Mouse (Mus musculus) G1E (cell line): ENCODE data around the gene Fabp7. TPM values are rescaled to one million over a fixed set of nuclear protein-coding genes. Genes with fewer than 3 reads are reported as not detected.

Source experiments
- ATAC-seq: 2 replicates; pipeline ENCODE4 v1.8.0; 2016; ENCODE audit warnings: mild to moderate bottlenecking; ENCODE audit not compliant: insufficient number of reproducible peaks, poor library complexity, low FRiP score, severe bottlenecking; ENCODE audit errors: extremely low read depth
- DNase-seq: peaks from one replicate; pipeline ENCODE4 v3.0.0; 2012; ENCODE audit warnings: low spot score
- H3K27me3 ChIP-seq: 2 replicates; pipeline ENCODE4 v1.6.1; 2012; ENCODE audit warnings: mild to moderate bottlenecking, low read length, inconsistent platforms; ENCODE audit not compliant: insufficient read depth
- H3K36me3 ChIP-seq: replicated peaks from 2 replicates; pipeline ENCODE3; 2012; ENCODE audit warnings: mild to moderate bottlenecking, inconsistent platforms
- H3K4me1 ChIP-seq: 2 replicates; pipeline ENCODE4 v1.6.1; 2012; ENCODE audit warnings: low read depth, low read length, inconsistent platforms, mixed read lengths; ENCODE audit not compliant: insufficient read depth
- H3K4me3 ChIP-seq: 2 replicates; pipeline ENCODE4 v1.5.1; 2012; ENCODE audit warnings: low read depth, mild to moderate bottlenecking, inconsistent platforms, low read length, moderate library complexity, mixed read lengths
- H3K9me3 ChIP-seq: replicated peaks from 2 replicates; pipeline ENCODE4 v1.6.1; 2012; ENCODE audit warnings: inconsistent platforms
- CTCF ChIP-seq: IDR thresholded peaks from 2 replicates; pipeline ENCODE4 v1.5.1; 2012; ENCODE audit warnings: low read depth, low read length, inconsistent platforms, mixed read lengths
- GATA1 ChIP-seq: IDR thresholded peaks from 2 replicates; pipeline ENCODE4 v1.6.1; 2012; ENCODE audit warnings: borderline replicate concordance, low read length, inconsistent platforms, mixed read lengths
- GATA2 ChIP-seq: IDR thresholded peaks from 2 replicates; pipeline ENCODE4 v1.6.1; 2012; ENCODE audit warnings: low read depth, low read length, inconsistent platforms, borderline replicate concordance
- POLR2AphosphoS5 ChIP-seq: IDR thresholded peaks from 2 replicates; pipeline ENCODE4 v1.6.1; 2012; ENCODE audit warnings: low read depth, low read length, inconsistent platforms; ENCODE audit not compliant: insufficient replicate concordance
- TAL1 ChIP-seq: conservative IDR thresholded peaks from 2 replicates; pipeline ENCODE4 v1.6.1; 2012; ENCODE audit warnings: low read depth, low read length, inconsistent platforms, mixed read lengths
- polyA plus RNA-seq: library from polyadenylated mRNA; stranded (reverse); fragments of >175 nt; gene quantifications from 2 replicates; pipeline ENCODE4 v1.2.3, GENCODE M21; 2012
- total RNA-seq, 2 experiments: library from RNA; stranded (forward) in 1 of 2; stranded (reverse) in 1 of 2; fragments of 200-1000 nt in 1 of 2; fragments of >200 nt in 1 of 2; fragmentation: Nextera tagmentation in 1 of 2; gene quantifications; 2 replicates each; pipeline ENCODE4 v1.2.3; 2014 to 2017

Gene Fabp7
- total and polyA plus RNA-seq, 3 experiments = 0.33 to 0.98 TPM; not detected in 1

DNA sequence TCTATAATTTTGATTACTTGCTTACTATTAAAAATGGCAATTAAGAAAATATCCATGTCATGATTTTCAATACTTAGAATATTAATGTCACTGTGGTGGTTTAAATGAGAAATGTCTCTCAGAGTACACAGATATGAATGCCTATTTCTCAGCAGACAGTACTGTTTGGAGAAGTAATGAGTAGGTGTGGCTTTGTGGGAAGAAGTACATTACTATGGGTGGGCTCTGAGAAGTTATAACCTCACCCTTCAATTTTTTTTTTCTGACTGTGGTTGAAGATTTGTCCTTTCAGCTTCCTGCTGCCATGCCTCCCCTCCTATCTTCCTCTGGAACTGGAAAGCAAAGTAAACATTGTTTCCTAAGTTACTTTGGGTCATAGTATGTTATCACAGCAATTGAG lies 51.3 kb downstream of the Fabp7 start:
- Histone ChIP-seq H3K36me3 (no peaks in the 10 kb centered on the region), H3K4me3 (no peak overlapping the region), H3K4me1 (no peaks in the 10 kb centered on the region), H3K27me3 (no peaks in the 10 kb centered on the region), H3K9me3 (no peaks in the 10 kb centered on the region)
- TF ChIP-seq TAL1 (no peak), GATA1 (no peak), POLR2AphosphoS5 (no peak), CTCF (no peak), GATA2 (no peak)
- DNase-seq = no peak
- ATAC-seq = no peak

Other genes starting within 250 kb of the Fabp7 start
- not detected in 2 replicates for gene Pkib, start 152.9 kb upstream of the Fabp7 start, total RNA-seq (2014; fragmentation: Nextera tagmentation)
- gene Pkib, start 152.9 kb upstream of the Fabp7 start, total RNA-seq (2017) = 0.16 and 0.17 TPM in 2 replicates
- gene Pkib, start 152.9 kb upstream of the Fabp7 start, polyA plus RNA-seq = not detected in 2 replicates
- gene Smpdl3a, start 9.5 kb downstream of the Fabp7 start, total RNA-seq (2014; fragmentation: Nextera tagmentation) = not detected in 2 replicates
- 0.12 TPM in 1 of 2 replicates, not detected in the other for gene Smpdl3a, start 9.5 kb downstream of the Fabp7 start, total RNA-seq (2017)
- not detected in 2 replicates for gene Smpdl3a, start 9.5 kb downstream of the Fabp7 start, polyA plus RNA-seq